Mouse (Mus musculus): ENCODE results near the gene Zmynd11.

- TF ChIP-seq CTCF (IDR thresholded peaks at IDR 0.05; ENCODE audit: extremely low read depth, insufficient read depth, insufficient read length, insufficient replicate concordance): no peak
- TF ChIP-seq POLR2A (IDR thresholded peaks at IDR 0.05; ENCODE audit: low read depth, low read length): no peak
Observed at GRCm38 (mm10) chr13:9795889-9796631, 30.9 kb upstream of the Zmynd11 start.

Measured in spleen, adult 2 months (tissue).